Mouse (Mus musculus) adrenal gland, adult 8-10 months (tissue): ENCODE measurements around the gene Gm45717. TPM values are rescaled to one million over a fixed set of nuclear protein-coding genes. Genes with fewer than 3 reads are reported as not detected.

ENCODE experiments used
- DNase-seq: peaks from one replicate; pipeline ENCODE4 v3.0.0; 2022
- total RNA-seq, 4 experiments: library from RNA; stranded (reverse); gene quantifications; 2 replicates each; pipeline ENCODE4 v1.2.4; 2022

The Gm45717 gene
- total RNA-seq, 4 experiments from 2014 or later: not detected

GRCm38 (mm10) chr7:140902036-140902875, 53.5 kb downstream of the Gm45717 start:
- no peak for DNase-seq

- DNase-seq: no peak
These were observed 55.5 kb downstream of the Gm45717 start, which contains the start of gene Cox8b for GRCm38 (mm10) chr7:140900220-140900619. Gene Cox8b (minus strand): TSS chr7:140900446.

Other genes starting within 250 kb of the Gm45717 start
- 100 to 1,000 TPM in 3 of 4 experiments, 10 to 100 TPM in 1; 87.7 to 302 (median 204) TPM for gene Cyp2e1, start 192.2 kb downstream of the Gm45717 start, total RNA-seq
- not detected for gene Syce1, start 168.1 kb downstream of the Gm45717 start, total RNA-seq
- 1 to 10 TPM; 3.8 to 8.6 (median 5.7) TPM for gene Zfp941, start 133.8 kb downstream of the Gm45717 start, total RNA-seq
- 1 to 10 TPM in 2 of 4 experiments, under 1 TPM in 1, not detected in 1; 0.73 to 1.8 (median 1.0) TPM for gene Urah, start 120.9 kb downstream of the Gm45717 start, total RNA-seq
- not detected for gene Scgb1c1, start 110.4 kb downstream of the Gm45717 start, total RNA-seq
- 1 to 10 TPM in 2 of 4 experiments, under 1 TPM in 1, not detected in 1; 0.23 to 1.3 (median 1.2) TPM for gene Odf3, start 108.1 kb downstream of the Gm45717 start, total RNA-seq
- gene Gm45785, start 99.6 kb downstream of the Gm45717 start, total RNA-seq: 1 to 10 TPM in 2 of 4 experiments, not detected in 2; 1.0 to 1.2 TPM
- gene Ric8a, start 99.0 kb downstream of the Gm45717 start, total RNA-seq: 10 to 100 TPM; 59.8 to 87.7 (median 75.9) TPM
- 10 to 100 TPM; 37.7 to 53.3 (median 46.1) TPM for gene Bet1l, start 98.4 kb downstream of the Gm45717 start, total RNA-seq
- 100 to 1,000 TPM; 113 to 125 (median 116) TPM for gene Psmd13, start 74.0 kb downstream of the Gm45717 start, total RNA-seq
- gene Sirt3, start 73.6 kb downstream of the Gm45717 start, total RNA-seq: 10 to 100 TPM; 33.4 to 48.7 (median 41.0) TPM
- 100 to 1,000 TPM in 3 of 4 experiments, 10 to 100 TPM in 1; 73.2 to 522 (median 364) TPM for gene Cox8b, start 55.5 kb downstream of the Gm45717 start, total RNA-seq
- gene Nlrp6, start 35.0 kb downstream of the Gm45717 start, total RNA-seq: 1 to 10 TPM; 1.4 to 4.0 (median 2.9) TPM
- gene Pgghg, start 14.5 kb downstream of the Gm45717 start, total RNA-seq: 10 to 100 TPM; 37.1 to 69.0 (median 52.9) TPM
- 1 to 10 TPM; 1.1 to 2.7 (median 1.9) TPM for gene Ifitm5, start 5.6 kb downstream of the Gm45717 start, total RNA-seq
- 100 to 1,000 TPM; 431 to 671 (median 563) TPM for gene Ifitm2, start 50 bp upstream of the Gm45717 start, total RNA-seq
- 10 to 100 TPM; 10.6 to 14.0 (median 13.4) TPM for gene Ifitm1, start 11.3 kb upstream of the Gm45717 start, total RNA-seq
- 100 to 1,000 TPM; 105 to 128 (median 116) TPM for gene Ifitm3, start 54.8 kb upstream of the Gm45717 start, total RNA-seq
- gene Ifitm6, start 62.0 kb upstream of the Gm45717 start, total RNA-seq: 1 to 10 TPM in 2 of 4 experiments, under 1 TPM in 1, not detected in 1; 0.81 to 1.5 (median 1.2) TPM
- not detected for gene Gm17387, start 73.2 kb upstream of the Gm45717 start, total RNA-seq
- gene B4galnt4, start 105.2 kb upstream of the Gm45717 start, total RNA-seq: 1 to 10 TPM; 2.0 to 6.1 (median 2.7) TPM
- gene Pkp3, start 122.3 kb upstream of the Gm45717 start, total RNA-seq: 1 to 10 TPM; 1.6 to 3.1 (median 2.1) TPM
- 1 to 10 TPM; 4.2 to 5.8 (median 4.8) TPM for gene Sigirr, start 144.6 kb upstream of the Gm45717 start, total RNA-seq
- under 1 TPM in 1 of 4 experiments, not detected in 3; 0.21 TPM for gene Ano9, start 161.9 kb upstream of the Gm45717 start, total RNA-seq
- gene Ptdss2, start 166.4 kb upstream of the Gm45717 start, total RNA-seq: 10 to 100 TPM; 36.4 to 46.7 (median 43.0) TPM
- 100 to 1,000 TPM; 339 to 382 (median 360) TPM for gene Rnh1, start 216.9 kb upstream of the Gm45717 start, total RNA-seq
- 100 to 1,000 TPM in 1 of 4 experiments, 10 to 100 TPM in 3; 80.0 to 105 (median 92.6) TPM for gene Hras, start 238.1 kb upstream of the Gm45717 start, total RNA-seq
- gene Lrrc56, start 238.2 kb upstream of the Gm45717 start, total RNA-seq: 10 to 100 TPM in 1 of 4 experiments, 1 to 10 TPM in 3; 6.6 to 12.1 (median 8.4) TPM